ENCODE assay signal across 27 mouse cellular contexts in the genomic region with DNA sequence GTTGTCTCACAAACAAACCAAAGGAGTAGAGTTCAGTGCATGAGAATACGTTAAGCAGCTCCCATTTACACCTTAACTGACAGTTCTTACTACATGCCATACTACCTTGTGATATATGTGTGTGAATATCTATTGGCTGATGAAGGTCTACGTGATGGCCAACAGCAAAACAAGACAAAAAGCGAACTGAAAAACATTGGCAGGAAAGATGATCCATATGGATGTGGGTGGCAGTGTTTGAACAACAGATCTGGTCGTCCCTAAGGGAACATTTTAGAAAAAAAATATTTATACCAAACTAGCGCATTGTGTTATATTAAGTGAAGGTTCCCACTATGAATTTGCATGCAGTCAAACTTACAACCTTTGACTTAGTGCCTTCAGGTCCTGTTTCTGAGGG.
"Had no signal": no experiment of that assay in that cellular context is flagged by ENCODE, and none has a peak within 500 bp of the region (broad histone marks: within the 10 kb centered on the region; RNA-seq: fewer than 3 reads in every experiment).

No protein-coding gene starts in this region.

- H3K36me3 ChIP-seq: heart, embryonic 10.5 days; heart, embryonic 12.5 days; hindbrain, embryonic 10.5 days; hindbrain, embryonic 12.5 days; intestine, embryonic 15.5 days; limb, embryonic 10.5 days; limb, embryonic 12.5 days; liver, embryonic 13.5 days; liver, embryonic 15.5 days had no signal

- DNase-seq: gastrocnemius, adult 2 months; gastrocnemius, postnatal 10 days; gastrocnemius, postnatal 25 days; heart, adult 18-20 months; heart, postnatal 10 days; heart, postnatal 4 days; kidney, adult 18-20 months; kidney, adult 8-10 months; kidney, postnatal 10 days; kidney, postnatal 25 days; kidney, postnatal 4 days; liver; liver, embryonic 13.5 days had no signal

- ATAC-seq: hindbrain, embryonic 16.5 days; inflammation-experienced regulatory T-cells, adult 6 months; intestine, embryonic 15.5 days; intestine, postnatal 0 days had no signal

- H3K4me1 ChIP-seq: heart, embryonic 10.5 days; heart, embryonic 12.5 days; hindbrain, embryonic 10.5 days; hindbrain, embryonic 12.5 days; intestine, embryonic 15.5 days; limb, embryonic 10.5 days; limb, embryonic 12.5 days; liver, embryonic 13.5 days; liver, embryonic 15.5 days had no signal

- H3K4me3 ChIP-seq: gastrocnemius, adult 2 months; heart, embryonic 10.5 days; heart, embryonic 12.5 days; hindbrain, embryonic 10.5 days; hindbrain, embryonic 12.5 days; intestine, embryonic 15.5 days; left cerebral cortex, adult 2 months; limb, embryonic 10.5 days; limb, embryonic 12.5 days; liver, embryonic 13.5 days; liver, embryonic 15.5 days had no signal

- H3K27ac ChIP-seq: gastrocnemius, adult 2 months; heart, embryonic 10.5 days; hindbrain, embryonic 10.5 days; hindbrain, embryonic 12.5 days; hindbrain, embryonic 14.5 days; intestine, embryonic 15.5 days; left cerebral cortex, adult 2 months; limb, embryonic 10.5 days; limb, embryonic 12.5 days; liver, embryonic 13.5 days; liver, embryonic 15.5 days had no signal

- H3K4me2 ChIP-seq: heart, embryonic 12.5 days; hindbrain, embryonic 12.5 days; hindbrain, embryonic 14.5 days; intestine, embryonic 15.5 days; limb, embryonic 12.5 days; liver, embryonic 11.5 days; liver, embryonic 13.5 days; liver, embryonic 15.5 days had no signal

- H3K9ac ChIP-seq: heart, embryonic 12.5 days; hindbrain, embryonic 12.5 days; hindbrain, embryonic 14.5 days; intestine, embryonic 15.5 days; limb, embryonic 12.5 days; liver, embryonic 13.5 days; liver, embryonic 15.5 days had no signal

- H3K9me3 ChIP-seq: heart, embryonic 10.5 days; heart, embryonic 12.5 days; hindbrain, embryonic 10.5 days; hindbrain, embryonic 12.5 days; intestine, embryonic 15.5 days; limb, embryonic 10.5 days; limb, embryonic 12.5 days; liver, embryonic 13.5 days; liver, embryonic 15.5 days had no signal

- H3K27me3 ChIP-seq: heart, embryonic 12.5 days; hindbrain, embryonic 12.5 days; intestine, embryonic 15.5 days; limb, embryonic 12.5 days; liver, embryonic 13.5 days; liver, embryonic 15.5 days had no signal
